Mouse (Mus musculus) heart, adult 8-10 months (tissue): Measurements from ENCODE around the gene Smtnl1. TPM values are rescaled to one million over a fixed set of nuclear protein-coding genes. Genes with fewer than 3 reads are reported as not detected.

Experiments
- DNase-seq: peaks from one replicate; pipeline ENCODE4 v3.0.0; 2022; ENCODE audit warnings: low spot score
- total RNA-seq, 4 experiments: library from RNA; stranded (reverse); gene quantifications; 2 replicates each; pipeline ENCODE4 v1.2.4; 2022

Gene Smtnl1
- total RNA-seq, 4 experiments from 2014 or later, result 0.14 to 0.16 TPM; not detected in 2

DNA sequence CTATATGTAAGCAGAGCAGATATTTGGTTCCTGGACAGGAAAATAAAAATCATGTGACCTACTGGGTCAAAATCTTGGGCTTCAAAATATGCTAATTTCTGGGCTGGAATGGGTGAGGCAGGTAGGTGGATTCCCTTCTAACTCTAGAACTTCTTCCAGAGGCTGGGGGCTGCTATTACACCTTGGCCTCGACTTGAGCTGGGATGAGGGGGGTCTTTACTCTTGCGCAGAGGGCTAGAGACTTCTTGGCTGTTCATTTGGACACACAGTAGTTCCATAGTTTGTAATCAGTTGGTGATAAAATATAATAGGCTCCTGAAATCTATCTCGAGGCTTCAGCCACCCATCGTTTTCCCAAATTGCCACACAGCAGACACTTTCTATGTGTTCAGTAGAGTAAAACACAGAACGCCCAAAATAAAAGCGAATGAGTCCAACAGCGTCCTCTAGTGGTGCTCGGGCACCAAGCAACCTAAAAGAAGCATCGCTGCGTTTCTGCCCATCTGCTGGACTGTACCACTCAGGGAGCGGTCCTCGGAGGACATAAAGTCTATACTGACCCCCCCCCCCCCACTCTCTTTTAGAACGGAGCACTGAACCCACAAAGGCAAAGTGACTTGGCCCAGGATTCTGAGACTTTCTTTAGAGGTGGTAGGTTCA, 24.5 kb downstream of the Smtnl1 start:
- DNase-seq, result peak; percentile 82

DNA sequence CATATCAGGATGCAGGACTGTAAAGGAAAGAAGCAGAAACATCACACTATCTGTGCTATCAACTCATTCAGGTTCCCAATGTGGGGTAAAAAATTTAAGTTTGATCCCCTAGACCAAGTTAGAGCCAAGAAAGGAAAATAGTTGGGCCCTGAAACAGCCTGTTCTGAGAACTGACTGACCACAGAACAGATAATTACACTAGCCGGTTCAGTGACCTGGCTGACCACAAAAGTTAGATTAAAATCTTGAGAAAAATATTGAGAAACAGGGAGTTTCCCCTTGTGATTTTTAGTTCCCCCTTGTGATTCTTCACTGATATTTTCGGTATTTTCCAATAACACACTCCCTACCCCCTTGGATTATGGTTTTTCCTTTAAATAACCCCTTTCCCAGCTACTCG, 28.6 kb downstream of the Smtnl1 start:
- no peak for DNase-seq

DNA sequence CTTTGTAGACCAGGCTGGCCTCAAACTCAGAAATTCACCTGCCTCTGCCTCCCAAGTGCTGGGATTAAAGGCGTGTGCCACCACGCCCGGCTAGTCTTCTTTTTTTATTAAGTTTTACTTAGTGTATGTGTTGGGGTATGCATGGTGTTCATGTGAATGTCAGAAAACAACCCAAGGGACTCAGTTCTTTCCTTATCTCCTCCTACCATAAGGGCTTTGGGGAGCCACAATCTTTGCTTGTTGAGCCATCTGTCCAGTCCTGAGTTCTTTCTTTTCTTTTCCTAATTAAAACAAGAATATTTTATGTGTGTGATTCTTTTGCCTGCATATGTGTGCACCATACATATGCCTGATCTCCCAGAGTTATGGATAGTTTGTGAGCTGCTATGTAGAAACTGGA, 29.3 kb downstream of the Smtnl1 start:
- no peak for DNase-seq

DNA sequence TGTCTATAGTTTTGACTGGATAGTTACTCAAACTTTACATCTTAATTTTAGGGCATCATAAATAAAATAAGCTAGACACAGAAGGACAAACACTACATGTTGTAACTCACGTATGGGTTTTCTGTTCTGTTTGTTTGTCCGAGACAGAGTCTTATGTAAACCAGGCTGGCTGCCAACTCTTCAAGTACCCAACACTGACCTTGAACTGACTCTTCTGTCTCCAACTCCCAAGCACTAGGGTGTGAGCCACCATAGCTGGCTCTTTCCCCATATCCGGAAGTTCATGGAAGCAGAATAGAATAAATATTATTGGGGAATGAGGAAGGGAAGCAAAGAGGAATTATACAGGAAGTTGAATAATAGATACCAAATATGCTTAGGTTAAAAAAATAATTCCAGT, 29.9 kb downstream of the Smtnl1 start:
- DNase-seq, result peak; percentile 41

DNA sequence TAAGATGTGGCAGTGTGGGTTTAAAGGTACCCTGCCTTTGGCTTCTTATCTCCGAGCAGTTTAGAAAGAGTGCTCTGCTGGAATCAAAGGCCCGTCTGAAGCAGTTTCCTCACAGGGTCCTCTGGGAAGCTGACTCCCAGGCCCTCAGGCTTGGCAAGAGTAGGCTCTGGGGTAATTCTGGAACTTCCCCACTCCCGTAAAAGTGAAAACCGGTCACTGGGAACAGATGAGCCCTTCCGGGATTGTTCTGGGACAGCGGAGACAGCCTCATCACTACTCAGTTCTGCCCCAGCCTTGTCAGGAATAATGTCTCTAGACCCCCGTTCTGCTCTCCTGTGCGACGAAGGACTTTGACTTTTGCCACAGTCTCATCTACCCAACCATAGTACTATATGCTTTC, 32.0 kb downstream of the Smtnl1 start:
- DNase-seq, result peak; percentile 26

DNA sequence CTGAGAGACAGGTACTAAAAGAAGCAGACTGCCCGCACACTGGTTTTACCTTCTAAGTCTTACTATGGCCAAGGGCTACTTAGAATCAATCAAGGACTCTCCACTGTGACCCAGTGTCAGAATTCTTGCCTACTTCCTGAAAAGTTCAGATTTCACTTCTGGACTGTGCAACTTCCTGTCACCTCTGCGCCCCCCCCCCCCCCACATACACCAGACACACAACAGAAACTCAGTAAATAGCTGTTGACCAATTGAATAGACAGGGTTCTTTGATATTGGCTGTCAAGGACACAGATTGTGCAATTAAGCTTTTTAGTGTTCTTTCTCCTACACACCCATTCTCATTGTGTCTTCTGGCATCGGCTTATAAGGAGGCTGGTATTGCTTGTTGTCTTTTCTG, 34.1 kb downstream of the Smtnl1 start:
- DNase-seq, result no peak

DNA sequence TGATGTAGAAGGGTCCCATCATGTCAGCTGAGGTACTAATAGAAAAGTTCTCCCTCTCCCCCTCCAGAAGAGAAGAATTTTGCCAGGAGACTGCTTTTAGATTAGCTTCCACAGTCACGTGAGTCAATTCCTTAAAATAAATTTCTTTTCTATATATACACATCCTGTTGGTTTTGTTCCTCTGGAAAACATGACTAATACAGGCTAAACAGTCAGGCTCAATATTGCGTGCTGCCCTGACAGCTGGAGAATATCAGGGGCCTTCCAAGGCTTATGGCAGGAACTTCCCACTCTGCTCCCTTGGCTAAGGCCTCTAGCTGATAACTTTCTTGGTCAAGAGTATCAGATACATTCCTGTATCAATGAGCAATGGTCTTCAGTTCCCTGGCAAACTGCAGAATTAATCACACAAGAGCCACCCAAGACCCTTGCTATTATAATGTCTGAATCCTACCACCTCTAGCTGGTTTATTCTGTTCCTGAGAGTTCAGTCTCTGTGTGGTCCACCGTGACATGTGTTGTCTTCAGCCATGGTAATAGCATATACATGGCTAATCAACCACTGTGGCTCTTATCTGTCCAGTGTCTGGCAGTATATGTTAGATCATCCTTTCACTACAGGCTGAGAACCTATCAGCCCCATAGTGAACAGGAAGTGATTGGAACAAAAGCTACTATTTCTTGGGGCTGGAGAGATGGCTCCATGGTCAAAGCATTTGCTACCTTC, 38.4 kb downstream of the Smtnl1 start:
- DNase-seq, result peak; percentile 54

DNA sequence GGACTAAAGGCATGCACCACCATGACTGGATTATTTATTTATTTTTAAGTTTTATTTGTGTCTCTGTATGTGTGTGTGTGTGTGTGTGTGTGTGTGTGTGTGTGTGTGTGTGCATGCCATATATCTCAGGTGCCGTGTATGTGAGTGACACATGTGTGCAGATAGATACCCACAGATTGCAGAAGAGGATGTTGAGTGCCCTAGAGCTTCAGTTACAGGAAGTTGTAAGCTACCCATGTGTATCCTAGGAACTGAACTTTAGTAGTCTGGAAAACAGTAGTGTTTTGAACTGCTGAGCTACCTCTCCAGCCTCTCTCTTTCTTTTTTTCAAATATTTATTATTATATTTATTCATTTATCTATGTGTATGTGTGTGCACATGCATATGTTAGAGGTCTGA, 39.1 kb downstream of the Smtnl1 start:
- DNase-seq, result no peak

DNA sequence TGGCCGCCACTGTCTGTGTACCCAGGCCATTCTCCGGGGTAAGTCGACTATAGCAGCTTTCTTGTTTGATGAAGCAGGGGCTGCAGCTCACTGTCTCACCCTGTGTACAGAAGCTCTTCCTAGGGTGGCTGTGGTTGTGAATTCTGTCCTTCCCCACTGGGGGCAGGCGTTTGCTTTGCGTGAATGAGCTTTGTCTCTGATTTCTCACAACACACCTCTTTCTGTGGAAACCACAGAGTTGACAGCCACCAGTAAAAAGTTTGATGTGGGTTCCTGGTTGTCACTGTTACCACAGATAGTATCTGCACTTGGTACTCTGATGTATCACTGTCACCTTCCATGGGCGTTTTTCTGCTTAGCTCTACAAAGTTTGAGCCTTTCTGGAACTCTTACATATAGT, 43.2 kb downstream of the Smtnl1 start:
- no peak for DNase-seq

DNA sequence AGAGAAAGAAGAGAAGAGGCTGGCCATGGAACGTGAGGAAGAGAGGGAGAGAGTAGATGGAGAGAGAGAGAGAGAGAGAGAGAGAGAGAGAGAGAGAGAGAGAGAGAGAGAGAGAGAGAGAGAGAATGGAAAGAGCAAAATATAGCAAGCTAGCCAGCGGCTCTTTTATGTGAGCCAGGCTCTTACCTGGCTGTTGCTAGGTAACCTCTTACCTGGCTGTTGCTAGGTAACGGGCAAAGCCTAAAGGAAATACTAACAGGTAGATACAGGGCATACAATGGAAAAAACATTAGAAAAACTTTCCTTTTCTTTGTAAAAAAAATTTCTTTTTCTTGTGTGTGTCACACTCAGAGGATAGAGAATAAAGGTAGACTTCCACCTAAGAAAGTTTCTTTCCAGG, 44.7 kb downstream of the Smtnl1 start:
- DNase-seq, result no peak

DNA sequence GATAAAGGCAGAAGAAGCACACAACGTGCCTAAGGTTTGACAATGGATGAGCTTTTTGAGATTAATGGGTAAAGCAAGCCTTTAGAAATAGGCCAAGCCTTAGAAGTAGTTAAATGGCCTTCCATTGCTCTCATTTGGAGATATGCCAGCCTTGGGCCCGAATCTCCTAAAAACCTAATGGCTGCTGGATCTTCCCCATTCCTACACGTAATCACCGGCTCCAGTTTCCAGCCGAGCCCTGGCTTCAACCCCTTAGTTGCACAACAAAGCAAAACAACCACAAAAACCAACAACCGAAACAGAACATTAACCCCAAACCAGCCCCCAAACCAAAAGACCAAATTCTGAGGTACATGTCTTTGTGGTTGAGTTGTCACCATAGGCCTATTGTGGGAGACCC, 46.8 kb downstream of the Smtnl1 start:
- no peak for DNase-seq

DNA sequence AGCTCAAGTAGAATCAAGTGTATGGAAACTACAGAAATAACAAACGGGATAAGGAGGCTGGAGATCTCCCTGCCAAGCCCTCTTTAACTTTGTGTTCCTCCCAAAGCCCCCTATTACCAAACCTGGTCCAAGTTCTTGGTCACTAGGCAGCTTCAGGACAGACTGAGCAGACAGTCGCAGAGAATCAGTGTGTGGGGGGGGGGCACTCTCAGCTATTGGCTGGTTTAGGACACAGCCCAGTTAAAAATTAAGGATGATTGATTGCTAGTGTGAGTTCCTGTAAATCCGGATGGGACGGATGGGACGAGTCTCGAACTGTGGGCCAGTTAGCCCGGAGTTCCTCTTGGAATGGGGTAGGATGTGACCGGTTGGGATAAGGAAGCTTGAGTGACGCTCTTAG, 47.2 kb downstream of the Smtnl1 start, which contains the start of gene Serping1:
TSS of gene Serping1 (minus strand) at position 204 of the 400 bp plus-strand sequence.
- no peak for DNase-seq

DNA sequence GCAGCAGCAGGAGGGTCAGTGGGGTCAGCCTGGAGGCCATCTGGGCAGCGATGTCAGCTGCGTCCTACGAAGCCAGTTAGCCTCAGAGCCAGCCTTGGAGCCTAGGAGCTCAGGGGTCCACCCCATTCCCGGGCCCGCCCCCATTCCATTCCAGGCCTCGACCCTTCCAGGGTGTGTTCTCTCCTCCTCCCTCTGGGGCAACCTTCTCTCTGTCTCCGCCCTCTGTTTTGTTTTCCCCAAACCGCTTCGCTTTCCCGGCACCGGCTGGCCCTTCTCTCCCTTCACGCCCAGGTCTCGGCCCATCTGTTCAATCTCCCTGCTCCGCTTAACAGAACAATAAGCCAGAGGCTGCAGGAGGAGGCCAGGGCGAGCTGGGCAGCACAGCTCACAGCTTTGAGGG, 47.7 kb downstream of the Smtnl1 start:
- DNase-seq, result peak; percentile 83

DNA sequence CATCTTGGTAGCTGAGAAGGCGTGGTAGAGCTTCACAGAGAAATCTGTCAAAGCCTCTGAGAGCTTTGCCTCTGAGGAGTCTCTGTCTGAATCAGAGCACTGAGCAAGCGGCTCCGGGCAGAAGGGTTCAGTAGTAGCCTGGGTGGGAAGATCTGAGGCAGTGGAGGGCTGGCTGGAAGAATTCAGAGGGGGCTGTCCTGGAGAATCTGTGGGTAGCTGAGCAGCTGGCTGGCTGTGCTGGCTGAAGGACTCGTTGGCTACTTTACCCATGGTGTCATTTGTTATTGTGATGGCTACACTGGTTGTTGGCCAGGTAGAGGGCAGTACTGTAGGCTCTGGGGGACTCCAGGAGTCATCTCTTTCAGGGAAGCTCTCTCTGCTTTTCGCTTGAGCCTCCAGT, 49.3 kb downstream of the Smtnl1 start:
- no peak for DNase-seq

DNA sequence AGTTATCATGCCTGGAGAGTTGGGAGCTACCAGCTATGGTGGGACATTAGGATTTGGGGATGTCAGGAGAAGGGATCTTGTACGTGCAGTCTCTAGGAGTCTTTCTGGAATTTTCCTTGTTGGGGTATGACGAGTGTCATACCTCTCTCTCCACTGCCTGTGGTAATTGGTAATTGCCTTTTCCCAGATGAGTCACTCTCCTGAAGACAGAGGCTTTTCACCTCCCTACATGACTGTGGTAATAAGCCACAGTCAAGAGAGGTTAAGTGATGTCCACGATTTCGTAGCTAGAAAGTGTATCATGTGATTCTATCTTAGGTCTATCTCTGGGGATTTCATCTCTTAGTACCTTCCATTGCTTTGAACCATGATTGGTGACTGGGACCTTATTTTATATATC, 50.0 kb downstream of the Smtnl1 start:
- DNase-seq, result no peak

DNA sequence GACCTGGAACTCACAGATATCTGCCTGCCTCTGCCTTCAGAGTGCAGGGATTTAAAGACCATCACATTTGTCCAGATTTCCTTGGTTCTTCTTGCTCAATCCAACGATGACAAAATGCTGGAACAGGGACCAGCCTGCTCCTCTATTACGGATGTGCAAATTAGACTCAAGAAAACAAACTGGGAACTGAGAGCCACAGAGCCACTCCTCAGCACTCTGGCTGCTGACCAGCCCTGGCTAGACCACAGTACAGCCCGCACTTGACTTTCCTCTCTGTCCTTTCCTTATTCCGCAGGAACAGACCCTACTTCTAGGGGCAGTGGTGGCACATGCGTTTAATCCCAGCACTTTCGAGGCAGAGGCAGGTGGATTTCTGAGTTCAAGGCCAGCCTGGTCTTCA, 52.0 kb downstream of the Smtnl1 start:
- DNase-seq, result peak; percentile 51

DNA sequence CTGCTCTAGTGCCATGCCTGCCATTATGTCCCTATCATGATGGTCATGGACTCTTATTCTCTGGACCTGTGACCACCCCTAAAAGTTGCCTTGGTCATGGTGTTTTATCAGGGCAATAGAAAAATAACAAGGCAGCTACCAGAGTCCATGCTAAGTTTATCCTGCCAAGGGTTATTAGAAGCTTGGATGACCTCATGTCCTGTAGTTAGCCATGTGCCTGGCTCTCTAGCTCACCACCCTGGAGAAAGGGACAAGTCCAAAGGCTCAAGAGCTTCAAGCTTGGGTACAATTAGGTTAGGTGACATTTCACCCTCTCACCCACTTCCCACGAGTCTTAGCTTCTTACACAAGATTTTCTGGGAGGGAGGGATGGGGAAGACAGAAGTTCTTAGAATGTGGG, 59.6 kb downstream of the Smtnl1 start:
- DNase-seq, result no peak

DNA sequence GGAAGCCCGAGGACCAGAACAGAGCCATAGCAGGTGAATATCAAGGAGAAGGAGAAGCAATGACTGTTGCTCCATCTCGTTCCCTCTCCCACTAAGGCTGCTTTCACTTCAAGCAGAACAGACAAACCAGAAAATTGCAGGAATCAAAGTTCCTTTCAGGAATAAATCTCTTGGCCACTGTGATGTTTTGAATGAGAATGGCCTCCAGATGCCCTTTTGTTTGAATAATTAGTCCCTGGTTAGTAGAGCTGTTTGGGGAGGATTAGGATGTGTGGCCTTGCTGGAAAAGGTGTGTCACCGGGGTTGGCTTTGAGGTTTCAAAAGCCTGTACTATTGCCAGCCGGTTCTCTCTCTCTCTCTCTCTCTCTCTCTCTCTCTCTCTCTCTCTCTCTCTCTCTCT, 60.2 kb downstream of the Smtnl1 start:
- DNase-seq, result no peak

DNA sequence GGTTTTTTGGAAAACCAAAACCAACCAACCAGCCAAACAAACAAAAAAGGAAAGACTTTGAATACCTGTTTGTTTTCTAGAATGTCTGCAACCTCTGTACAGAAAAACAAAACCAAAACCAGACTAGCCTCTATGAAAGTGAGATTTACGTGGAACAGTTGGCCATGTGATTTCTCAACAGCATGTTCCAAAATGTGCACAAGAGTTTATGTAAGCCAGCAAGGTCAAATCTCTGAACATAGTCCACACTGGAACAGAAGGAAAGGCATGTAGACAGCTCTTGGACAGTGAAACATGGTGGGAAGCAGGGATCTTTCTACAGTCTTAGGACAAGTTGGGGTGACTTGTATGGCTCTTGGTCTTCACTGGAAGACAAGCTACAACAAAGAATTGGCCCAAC, 60.6 kb downstream of the Smtnl1 start:
- no peak for DNase-seq

DNA sequence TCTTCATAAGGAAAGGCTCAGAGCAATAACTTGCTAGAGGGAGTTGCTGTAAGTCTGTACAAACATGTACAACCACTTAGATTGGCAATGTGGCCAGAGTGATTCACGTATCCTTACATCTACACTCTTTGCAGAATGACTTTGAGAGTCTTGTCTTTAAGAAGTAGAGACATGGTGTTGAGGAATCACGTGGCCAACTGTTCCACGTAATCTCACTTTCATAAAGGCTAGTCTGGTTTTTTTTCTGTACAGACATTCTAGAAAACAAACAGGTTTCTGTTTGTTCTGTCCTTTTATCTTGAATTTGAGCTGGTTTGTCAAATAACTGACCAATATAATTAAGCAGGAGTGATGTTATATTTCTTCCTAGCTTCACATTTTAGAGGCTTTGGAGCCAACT, 61.1 kb downstream of the Smtnl1 start:
- DNase-seq, result no peak
